Mouse (Mus musculus) embryo, embryonic 9.5 days (tissue): Measurements from ENCODE around the gene Ptges2.
"Not testable (repeated sequence)": the region's sequence is repeated elsewhere in the genome, so short reads cannot be mapped to it uniquely, and the experiment has no call there.

Source experiments
- DNase-seq: peaks from one replicate; pipeline ENCODE4 v3.0.0-alpha.2; 2017; ENCODE audit errors: extremely low spot score

The Ptges2 gene

DNA sequence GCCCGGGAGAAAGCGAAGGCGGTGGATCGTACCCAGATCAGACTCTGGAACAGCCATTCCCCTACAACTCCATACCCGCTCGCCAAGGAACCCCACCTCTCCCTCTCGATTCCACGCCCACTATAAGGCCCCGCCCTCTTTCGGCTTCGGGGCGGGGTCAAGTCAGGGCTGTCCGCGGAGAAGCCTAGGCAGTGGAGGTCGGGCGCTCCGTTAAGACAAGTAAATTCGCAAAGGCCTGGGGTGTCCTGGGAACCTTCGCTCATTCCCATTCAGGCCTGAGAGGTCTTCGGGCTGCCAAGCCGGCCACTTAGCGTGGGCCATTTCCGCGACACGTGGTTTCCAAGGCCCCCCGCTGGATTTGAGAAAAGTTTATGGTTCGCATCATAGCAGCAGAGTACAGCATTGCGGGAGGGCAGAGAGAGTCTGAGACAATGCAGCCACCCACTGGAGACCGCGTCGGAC is at the start of gene Ptges2:
Gene Ptges2, plus strand, starts transcription at position 413 of the 462 bp plus-strand sequence.
- DNase-seq = peak; percentile 95

DNA sequence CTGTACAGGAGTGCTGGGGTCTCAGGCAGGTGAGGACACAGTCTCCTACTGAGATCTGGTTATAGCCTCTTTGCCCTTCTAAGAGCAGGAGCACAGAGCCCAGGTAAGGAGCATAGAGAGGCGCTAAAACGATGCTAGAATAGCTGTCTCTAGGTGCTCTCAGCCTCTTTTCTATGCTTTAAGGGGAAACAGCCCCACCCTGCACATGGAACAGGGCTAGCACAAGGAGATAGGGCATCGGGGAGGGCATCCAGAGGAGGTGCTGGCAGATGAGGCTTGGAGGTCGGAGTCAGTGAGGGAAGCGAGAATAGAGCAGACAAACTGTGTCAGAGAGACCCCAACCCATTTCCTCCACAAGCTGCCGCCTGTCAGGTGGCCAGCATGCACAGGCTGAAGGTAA is 48.7 kb upstream of the Ptges2 start:
- DNase-seq = no peak

- DNase-seq = no peak
Measured at GRCm38 (mm10) chr2:32348311-32348710, 47.4 kb upstream of the Ptges2 start.

DNA sequence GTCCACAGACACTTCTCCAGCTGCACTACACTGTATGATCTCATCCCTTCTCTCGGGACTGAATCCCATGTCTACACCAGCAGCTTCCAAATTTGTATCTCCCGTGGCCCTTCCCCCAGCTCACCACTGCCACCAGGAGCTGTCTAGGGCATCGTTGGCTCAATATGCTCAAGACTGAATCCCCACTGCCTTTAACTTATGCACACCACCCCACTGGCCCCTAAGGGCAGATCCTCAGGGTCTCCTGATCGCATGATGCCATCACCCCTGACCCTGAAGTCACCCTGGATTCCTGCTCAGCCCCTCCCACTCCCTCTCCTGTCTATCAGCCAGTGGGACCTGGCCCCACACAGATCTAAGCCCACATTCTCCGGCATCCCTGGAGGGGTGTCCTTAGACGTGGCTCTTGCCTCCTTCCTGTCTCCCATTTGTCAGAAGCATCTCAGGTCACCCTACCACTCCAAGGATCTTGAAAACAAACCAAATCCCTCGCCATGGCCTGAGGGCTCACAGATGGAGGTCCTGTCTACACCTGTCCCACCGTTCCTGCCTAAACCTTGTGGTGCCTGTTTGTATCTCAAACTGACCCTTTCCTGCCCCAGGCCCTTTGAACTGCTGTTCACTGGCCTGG is 46.0 kb upstream of the Ptges2 start:
- no peak for DNase-seq

DNA sequence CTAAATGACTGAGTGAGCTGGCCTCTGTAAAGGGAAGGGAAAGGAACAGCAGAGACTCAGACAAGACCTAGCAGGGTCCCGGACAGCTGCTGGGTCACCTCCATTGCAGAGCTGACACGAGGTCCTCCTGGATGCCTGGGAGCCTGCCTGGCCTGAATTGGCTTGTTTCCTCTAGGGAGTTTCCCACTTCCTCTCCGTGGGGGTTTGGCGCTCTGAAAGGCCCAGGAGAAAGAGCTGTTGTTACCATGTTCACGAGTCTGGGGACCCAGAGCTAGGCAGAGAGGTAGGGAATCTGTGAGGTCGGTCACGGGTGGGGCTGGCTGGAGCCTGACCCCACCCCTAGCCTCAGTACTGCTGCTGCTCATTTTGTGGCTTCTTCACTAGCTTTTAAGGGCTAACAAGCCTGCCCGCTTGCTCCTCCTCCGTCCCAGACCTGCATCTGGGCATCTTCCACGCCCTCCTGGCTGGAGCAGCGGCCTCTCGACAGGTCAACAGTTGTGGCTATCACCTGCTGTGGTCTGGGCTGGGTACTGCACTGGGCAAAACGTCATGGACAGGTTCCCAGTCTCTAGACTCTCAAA is 45.1 kb upstream of the Ptges2 start:
- DNase-seq = no peak

DNA sequence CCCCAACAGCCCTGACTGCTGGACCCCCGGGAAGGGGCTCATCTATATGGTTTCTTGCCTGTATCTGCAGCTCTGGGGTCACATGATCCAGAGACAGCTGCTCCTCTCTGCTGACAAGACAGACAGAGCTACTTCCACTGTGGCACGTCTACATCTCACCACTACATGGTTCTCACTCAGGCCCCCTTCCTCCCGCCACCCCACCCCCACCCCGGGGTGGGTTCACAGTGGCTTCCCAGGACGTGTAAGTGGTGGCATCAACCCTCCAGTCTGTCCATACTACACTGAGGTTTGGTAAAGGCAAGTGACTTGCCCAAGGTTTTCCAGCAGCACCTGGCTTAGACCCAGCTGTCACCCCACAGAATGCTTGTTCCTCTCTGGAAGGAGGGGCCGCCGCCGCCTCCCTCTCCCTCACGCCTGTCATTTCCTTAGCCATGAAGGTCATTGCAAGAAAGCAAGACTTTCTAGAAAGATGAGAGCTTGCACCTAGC is 44.2 kb upstream of the Ptges2 start:
- no peak for DNase-seq

GRCm38 (mm10) chr2:32352151-32353006 is 43.3 kb upstream of the Ptges2 start, which contains the start of gene Ciz1:
Gene Ciz1, plus strand, starts transcription at chr2:32352327.
- DNase-seq = peak; percentile 53

GRCm38 (mm10) chr2:32353007-32353542 is 42.6 kb upstream of the Ptges2 start, which contains the start of gene Dnm1:
Gene Dnm1, minus strand, starts transcription at chr2:32353338.
- peak; percentile 90 for DNase-seq

DNA sequence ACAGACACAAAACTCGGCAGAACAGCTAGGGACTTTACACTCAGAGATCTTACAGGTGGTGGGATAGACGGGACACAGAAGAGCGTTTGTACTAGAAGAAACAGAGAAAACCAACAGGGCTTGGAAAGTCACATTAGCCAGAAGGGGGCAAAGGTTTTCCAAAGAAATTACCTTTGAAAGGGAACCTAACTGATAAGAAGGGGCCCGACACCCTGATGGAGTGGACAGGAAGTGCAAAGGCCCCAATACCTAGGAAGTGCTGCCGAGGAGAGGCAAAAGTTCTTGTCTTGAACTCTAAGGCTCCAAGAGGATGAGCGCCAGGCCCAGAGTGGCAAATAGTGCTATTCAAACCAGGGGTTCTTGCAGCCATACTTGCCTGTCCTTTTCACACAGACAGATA is 41.9 kb upstream of the Ptges2 start:
- no peak for DNase-seq

DNA sequence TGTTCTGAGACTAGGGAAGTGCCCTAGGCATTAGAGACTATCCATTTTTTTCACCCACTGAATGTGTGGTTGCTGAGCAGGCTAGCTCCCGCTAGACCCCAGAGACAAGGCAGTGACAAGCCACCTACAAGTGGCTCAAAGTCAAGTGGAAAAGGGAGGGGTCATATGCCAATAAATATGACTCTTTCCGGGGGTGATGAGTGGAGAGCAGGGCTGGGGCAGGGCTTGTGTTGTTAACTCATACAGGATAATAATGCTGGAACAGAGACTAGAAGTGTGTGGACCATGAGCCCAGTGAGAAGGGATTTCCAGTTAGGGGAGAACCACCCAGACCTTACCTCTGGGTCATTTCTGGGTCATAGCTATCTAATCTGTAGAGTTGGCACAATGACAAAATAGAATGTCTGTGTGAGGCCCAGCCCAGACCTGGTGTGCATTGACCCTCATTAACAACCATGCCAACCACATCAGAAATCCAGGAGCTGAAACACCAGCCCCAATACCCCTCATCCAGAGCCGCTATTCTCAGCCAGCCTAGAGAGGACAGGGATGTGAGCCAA is 41.3 kb upstream of the Ptges2 start:
- DNase-seq = no peak

DNA sequence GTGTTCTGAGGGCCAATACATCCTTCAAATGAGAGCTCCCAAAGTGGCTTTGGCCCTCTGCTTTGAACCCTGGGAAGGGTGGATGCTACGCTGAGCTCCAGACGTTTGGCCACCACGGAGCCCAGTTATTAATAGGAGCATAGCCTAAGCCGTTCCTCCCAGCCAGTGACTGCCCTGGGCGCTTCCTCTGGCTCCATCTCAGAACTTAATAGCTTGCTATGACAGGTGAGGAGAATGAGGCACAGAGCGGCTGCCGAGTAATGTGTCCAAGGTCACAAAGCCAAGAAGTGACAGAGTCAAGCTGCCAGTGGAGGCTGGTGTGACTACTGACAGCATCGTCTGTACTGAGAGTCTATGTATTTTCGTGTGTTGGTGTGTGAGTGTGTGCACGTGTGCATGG is 39.5 kb upstream of the Ptges2 start:
- DNase-seq = no peak

DNA sequence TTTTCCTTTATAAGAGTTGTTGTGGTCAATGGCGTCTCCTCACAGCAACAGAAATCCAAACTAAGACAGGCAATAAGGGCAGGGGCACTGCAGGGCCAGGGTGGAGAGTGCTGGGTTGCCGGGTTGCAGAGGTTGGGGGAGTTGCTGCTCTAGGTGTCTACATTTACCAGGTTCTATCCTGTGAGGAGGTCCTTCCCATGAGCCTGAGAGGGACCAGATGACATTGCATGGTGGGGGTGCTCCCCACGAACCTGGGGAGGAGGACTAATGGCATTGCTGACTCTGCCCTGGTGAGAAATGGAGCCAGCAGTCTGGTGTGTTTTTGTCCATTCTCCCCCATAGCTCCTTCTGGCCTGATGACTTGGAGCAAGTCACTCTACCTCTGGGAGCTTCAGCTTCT is 38.0 kb upstream of the Ptges2 start:
- DNase-seq = no peak

GRCm38 (mm10) chr2:32358381-32358780 is 37.3 kb upstream of the Ptges2 start:
- no peak for DNase-seq

DNA sequence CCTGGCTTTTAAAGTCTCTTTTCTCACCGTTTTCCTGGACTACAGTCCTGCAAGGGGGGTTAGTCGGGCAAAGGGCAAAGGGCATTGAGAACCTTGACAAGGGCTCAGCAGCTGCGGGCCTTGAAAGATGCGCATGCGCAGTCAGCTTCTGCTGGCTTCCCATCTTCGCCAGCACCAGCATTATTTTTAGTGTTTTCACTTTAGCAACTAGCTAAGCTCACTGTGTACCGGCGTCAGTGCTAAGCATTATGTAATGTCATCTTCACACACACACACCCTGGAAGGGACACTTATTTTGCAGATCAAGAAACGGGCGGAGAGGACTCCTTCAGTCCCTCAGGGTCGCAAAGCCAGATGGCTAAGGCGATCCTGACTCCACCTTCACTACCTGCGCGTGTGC is 35.0 kb upstream of the Ptges2 start:
- peak; percentile 78 for DNase-seq

DNA sequence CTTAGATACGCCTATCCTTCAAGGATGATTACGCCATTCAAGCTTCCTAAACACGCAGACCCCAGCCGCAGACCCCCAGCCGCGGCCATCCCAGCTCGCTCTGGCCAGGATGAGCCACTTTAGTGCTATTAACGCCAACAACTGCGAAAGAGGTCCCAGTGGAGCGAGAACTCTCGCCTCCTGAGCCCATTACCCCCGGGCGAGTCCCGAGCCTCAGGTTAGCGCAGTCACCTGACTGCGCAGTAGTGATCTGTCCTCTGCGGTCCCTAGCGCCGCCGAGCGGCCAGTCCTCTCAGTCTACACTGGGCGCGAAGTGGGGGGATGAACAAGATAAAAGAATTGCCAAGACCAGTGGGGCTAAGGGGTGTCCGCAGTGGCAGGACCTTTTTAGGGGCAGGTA is 34.3 kb upstream of the Ptges2 start:
- peak; percentile 75 for DNase-seq

GRCm38 (mm10) chr2:32362274-32362673 is 33.4 kb upstream of the Ptges2 start:
- DNase-seq = not testable (repeated sequence)

GRCm38 (mm10) chr2:32362817-32363340 is 32.8 kb upstream of the Ptges2 start:
- peak; percentile 90 for DNase-seq

- no peak for DNase-seq
Measured at GRCm38 (mm10) chr2:32363376-32364106, 32.2 kb upstream of the Ptges2 start.

DNA sequence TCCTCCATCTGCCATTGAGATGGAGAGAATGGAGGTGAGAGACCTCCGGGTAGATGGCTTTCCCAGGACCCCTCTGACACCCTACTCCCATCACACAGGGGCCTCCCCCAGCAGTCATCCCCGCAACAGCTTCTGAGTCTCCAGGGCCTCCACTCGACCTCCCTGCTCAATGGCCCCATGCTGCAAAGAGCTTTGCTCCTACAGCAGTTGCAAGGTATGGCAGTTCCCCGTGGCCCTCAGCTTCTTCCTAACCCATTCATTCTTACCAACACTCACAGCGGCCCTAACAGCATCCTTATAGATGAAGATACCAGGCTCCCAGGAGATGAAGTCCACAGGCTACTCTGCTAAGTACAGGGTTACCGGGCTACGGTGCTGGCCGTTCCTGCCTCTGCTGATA is 31.6 kb upstream of the Ptges2 start:
- no peak for DNase-seq

DNA sequence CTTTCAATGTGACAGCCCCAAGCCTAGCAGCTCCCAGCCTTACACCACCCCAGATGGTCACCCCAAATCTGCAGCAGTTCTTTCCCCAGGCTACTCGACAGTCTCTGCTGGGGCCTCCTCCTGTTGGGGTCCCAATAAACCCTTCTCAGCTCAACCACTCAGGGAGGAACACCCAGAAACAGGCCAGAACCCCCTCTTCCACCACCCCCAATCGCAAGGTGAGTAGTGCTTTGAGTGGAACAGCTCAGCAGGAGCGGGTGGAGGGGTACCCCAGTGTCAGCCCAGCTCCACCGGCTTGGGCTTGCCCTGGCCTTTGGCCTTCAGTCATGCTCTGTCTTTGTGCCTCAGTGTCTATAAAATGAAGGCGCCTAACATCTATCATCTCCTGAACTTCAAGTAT is 28.4 kb upstream of the Ptges2 start:
- no peak for DNase-seq

DNA sequence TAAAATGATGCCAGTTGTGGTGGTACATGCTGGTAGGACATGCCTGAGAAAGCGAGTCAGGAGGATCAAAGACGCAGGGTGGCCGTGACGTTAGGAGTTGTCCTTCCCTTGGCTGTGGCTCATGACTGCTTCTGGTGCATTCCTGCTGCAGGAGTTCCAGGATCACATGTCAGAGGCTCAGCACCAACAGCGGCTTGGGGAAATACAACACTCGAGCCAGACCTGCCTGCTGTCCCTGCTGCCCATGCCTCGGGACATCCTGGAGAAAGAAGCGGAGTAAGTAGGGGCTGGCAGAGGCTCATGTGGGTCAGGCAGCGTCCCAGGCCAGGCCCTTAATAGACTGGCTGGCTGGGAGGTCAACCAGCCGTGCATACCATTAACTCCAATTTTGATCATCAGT is 21.5 kb upstream of the Ptges2 start:
- no peak for DNase-seq
